Mouse (Mus musculus) E14TG2a.4 (cell line): ENCODE data around the gene Ivd.

Source experiments
- CTCF ChIP-seq: conservative IDR thresholded peaks from 2 replicates; pipeline ENCODE4 v1.5.1; 2014; ENCODE audit warnings: low read length
- POU5F1 ChIP-seq: IDR thresholded peaks from 2 replicates; pipeline ENCODE4 v1.6.1; 2014; ENCODE audit warnings: low read length, borderline replicate concordance

GRCm38 (mm10) chr2:118875316-118875715, 13.6 kb downstream of the Ivd start:
- TF ChIP-seq CTCF (no peak), POU5F1 (no peak)
